Mouse (Mus musculus): Measurements from ENCODE around the gene Clasrp.

- no peak for TF ChIP-seq CHD2 (IDR thresholded peaks at IDR 0.05; ENCODE audit: low read depth, low read length)
- no peak for TF ChIP-seq HCFC1 (IDR thresholded peaks at IDR 0.05; ENCODE audit: borderline replicate concordance, insufficient read depth, low read length)
- no peak for TF ChIP-seq ZC3H11A (IDR thresholded peaks at IDR 0.05; ENCODE audit: borderline replicate concordance, low read depth, low read length)
- TF ChIP-seq MAFK (IDR thresholded peaks at IDR 0.05; ENCODE audit: insufficient read depth, low read depth, low read length), result no peak
- TF ChIP-seq ZNF384 (IDR thresholded peaks at IDR 0.05; ENCODE audit: low read depth, low read length), result no peak
These were observed 50.1 kb downstream of the Clasrp start for GRCm38 (mm10) chr7:19554168-19554567.

Measured in ES-E14 (cell line).